Mouse (Mus musculus) adrenal gland, postnatal 36 days (tissue): ENCODE data around the gene Ralgapb. TPM values are rescaled to one million over a fixed set of nuclear protein-coding genes. Genes with fewer than 3 reads are reported as not detected.
"Not testable (repeated sequence)": the region's sequence is repeated elsewhere in the genome, so short reads cannot be mapped to it uniquely, and the experiment has no call there.

Source experiments
- DNase-seq, 2 experiments: peaks; one replicate each; pipeline ENCODE4 v3.0.0; 2021; ENCODE audit warnings: mixed read lengths in 1 of 2
- long read RNA-seq, 2 experiments: library from polyadenylated mRNA; stranded (forward); transcript quantifications; one replicate each; pipeline ENCODE4 v2.0.0; 2021; ENCODE audit warnings: borderline sequencing depth in 2 of 2
- total RNA-seq, 2 experiments: library from RNA; stranded (reverse); gene quantifications; 2 replicates each; pipeline ENCODE4 v1.2.3; 2021

Gene Ralgapb
- 10 to 100 TPM; 69.6 to 69.9 TPM for total RNA-seq
- long read RNA-seq, experiment 1, full-length matches to known transcripts: 1 of 6 reads
- long read RNA-seq, experiment 1, partial matches to known transcripts: 2 of 6 reads
- long read RNA-seq, experiment 1, other reads (novel, unspliced or antisense): 3 of 6 reads
- long read RNA-seq, experiment 2, partial matches to known transcripts: 0 of 2 reads
- long read RNA-seq, experiment 2, other reads (novel, unspliced or antisense): 2 of 2 reads

GRCm38 (mm10) chr2:158409595-158410021 lies at the start of gene Ralgapb:
Gene Ralgapb (plus strand): TSS chr2:158409848.
- DNase-seq: peak; percentile 99

DNA sequence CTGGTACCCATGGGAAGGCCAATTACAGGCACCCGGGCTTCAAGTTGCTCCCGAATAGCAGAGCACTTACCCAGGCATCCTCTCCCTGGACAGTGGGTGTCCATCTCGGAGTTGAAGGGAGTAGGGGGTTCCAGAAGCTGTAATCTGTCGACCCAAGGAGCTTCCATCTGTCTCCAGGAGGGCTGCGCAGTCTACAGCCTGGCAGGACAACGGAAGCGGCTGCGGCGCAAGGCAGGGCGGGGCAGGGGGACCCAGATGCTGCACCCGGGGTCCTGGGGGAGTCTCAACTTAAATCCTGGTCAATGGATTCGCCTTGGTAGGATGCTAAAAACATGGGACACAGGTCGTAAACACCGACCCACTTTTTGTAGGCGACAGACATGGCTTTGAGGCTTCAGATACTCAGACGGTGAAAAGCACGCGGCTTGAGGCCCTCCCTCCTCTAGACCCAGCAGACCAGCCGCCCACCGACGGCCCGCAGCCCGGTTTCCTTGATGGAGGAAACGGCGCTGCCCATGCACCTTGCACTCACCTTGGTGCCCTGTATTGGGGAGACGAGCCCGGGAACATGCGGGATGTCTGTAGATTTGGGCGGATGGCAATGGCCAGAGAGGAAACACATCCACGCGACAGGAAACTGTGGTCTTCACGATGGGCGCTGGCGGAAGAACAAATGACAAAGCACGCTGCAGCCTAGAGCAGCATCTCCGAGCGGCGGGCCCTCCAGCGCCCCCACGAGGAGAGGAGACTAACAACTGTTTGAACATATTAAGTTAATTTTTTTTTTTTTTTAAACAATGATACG lies 48.6 kb upstream of the Ralgapb start:
- peak; percentile 86 to 92 for DNase-seq

GRCm38 (mm10) chr2:158361678-158362320 lies 47.8 kb upstream of the Ralgapb start:
- DNase-seq: no peak

GRCm38 (mm10) chr2:158364175-158364574 lies 45.5 kb upstream of the Ralgapb start:
- DNase-seq: no peak

DNA sequence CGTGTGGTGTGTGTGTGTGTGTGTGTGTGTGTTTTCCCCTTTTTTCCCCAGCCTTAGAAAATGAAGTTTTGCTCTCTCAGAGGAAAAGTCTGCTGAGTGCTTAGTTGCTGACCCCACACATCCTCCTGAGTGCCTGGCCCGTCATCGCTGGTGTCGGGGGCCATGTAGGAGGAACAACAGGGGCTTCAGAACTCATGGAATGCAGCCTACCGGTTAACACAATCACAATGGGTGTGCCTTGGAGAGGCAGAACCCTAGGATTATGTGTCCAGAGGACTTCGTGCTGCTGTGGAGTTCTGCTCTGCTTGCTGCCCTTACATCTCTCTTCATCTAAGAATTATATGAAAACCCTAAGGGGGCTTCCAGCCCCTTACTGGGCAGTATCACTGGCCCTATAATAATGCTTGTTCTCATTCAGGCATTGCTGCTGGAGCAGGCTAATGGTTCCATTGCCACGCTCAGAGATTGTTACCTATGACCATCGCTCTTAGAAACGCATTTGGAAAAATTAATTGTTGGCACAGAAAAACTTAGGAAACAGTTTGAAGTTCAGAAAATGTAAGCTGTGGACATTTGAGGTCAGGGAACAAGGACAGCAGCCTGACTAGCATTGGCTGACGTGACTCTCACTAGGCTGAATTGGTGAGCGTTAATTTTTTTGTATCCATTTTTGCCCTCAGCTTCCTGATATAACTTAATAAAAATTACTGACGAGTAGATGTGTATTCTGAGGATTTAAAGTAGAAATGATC lies 44.4 kb upstream of the Ralgapb start:
- DNase-seq: no peak

- no peak for DNase-seq
Observed at GRCm38 (mm10) chr2:158367654-158368053, 42.0 kb upstream of the Ralgapb start.

DNA sequence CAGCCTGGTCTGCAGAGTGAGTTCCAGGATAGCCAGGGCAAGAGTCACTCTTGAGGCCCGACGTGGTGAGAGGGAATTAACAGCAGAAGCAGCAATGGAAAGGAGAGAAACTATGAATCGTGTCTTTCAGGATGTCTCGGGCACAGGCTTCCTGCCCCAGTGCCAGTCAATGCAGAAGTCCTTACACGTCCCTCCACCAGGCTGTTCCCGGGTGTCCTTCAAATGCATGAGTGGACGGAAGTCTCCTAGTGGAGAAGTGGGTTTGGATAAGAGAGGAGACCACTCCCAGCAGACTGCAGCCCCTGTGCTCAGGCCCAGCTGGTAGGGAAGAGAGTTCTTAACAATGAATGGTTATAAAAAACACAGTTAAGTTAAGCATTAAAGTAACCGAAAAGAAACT lies 41.3 kb upstream of the Ralgapb start:
- no peak for DNase-seq

- no peak for DNase-seq
Observed at GRCm38 (mm10) chr2:158369474-158370172, 40.0 kb upstream of the Ralgapb start.

DNA sequence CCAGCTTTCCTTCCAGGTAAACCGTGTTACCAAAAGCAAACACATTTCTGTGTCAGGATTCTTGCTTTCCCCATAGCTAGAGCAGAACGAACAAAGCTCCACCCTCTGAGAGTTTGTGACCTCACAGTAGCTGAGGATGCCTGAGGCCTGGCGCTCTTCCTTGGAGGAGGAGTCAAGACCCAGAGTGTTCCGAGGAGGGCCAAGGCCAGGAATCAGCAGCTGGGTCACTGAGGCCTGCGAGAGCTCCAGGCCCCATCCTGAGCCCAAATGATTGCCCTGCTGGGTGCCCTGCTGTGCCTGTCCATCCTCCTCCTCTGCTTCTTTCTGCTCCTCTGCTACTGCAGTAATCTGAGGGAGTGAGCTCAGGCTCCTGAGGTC lies 39.5 kb upstream of the Ralgapb start:
- peak; percentile 35 to 47 for DNase-seq

- no peak for DNase-seq
Observed at GRCm38 (mm10) chr2:158373061-158373460, 36.6 kb upstream of the Ralgapb start.

GRCm38 (mm10) chr2:158373516-158373915 lies 36.1 kb upstream of the Ralgapb start:
- DNase-seq: no peak

- DNase-seq: peak; percentile 45 to 47
Observed at GRCm38 (mm10) chr2:158375443-158376122, 34.1 kb upstream of the Ralgapb start, which contains the start of gene Snhg11. Gene Snhg11 (plus strand): TSS chr2:158375638.

DNA sequence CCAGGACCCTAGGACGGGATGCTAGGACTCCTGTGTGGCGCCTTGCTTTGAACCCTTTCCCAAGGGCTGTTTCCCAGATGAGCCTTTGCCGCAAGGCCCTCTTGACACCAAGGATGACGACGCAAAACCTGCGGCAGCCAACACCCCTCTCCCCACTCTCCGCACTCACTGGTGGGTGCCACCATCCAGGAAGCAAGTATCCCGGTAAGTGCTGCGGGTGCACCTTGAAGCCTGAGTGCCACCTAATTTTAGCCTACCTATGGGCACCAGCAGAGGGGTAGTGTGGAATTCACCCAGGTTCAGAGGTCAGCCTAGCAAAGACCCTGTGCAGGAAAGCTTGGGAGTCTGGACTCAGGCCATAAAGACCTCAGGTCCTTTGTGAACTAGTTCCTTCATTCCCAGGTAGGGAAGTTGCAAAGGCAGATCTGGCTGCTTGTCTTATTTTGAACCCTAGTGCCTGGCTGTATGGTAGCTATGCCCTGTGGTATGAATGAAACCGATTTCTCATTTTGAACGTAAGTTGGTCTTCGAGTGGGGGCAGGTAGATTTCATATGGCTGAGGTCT lies 33.4 kb upstream of the Ralgapb start:
- no peak for DNase-seq

DNA sequence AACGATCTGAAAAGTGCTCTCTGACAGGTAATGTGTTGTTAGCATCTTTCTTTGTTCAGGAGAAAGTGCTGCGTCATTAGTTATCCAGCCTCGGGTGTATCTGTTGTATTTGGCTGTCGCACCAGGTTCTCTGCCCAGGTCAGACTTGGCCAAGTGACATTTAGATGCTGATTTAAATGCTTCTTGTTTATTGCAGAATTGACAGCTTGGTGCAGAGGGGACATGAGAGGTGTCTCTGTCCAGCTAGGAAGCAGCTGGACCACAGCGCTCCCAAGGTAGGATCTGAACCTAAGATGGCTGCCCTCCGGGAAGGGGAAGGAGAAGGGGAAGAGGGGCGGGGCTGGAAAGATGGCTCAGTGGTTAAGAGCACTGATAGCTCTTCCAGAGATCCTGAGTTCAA lies 32.9 kb upstream of the Ralgapb start:
- DNase-seq: no peak

DNA sequence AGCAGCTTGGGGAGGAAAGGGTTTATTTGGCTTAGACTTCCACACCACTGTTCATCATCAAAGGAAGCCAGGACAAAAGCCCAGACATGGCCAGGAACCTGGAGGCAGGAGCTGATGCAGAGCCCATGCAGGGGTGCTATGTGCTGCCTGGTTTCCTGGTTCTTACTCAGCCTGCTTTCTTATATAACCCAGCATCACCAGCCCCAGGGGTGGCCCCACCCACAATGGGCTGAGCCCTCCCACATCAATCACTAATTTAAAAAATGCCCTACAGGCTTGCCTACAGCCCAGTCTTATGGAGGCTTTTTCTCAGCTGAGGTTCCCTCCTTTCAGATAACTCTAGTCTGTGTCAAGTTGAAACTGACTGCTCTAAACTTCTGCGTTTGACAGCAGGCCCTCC lies 31.8 kb upstream of the Ralgapb start:
- DNase-seq: no peak

- peak; percentile 57 to 60 for DNase-seq
Observed at GRCm38 (mm10) chr2:158379354-158380078, 30.1 kb upstream of the Ralgapb start.

DNA sequence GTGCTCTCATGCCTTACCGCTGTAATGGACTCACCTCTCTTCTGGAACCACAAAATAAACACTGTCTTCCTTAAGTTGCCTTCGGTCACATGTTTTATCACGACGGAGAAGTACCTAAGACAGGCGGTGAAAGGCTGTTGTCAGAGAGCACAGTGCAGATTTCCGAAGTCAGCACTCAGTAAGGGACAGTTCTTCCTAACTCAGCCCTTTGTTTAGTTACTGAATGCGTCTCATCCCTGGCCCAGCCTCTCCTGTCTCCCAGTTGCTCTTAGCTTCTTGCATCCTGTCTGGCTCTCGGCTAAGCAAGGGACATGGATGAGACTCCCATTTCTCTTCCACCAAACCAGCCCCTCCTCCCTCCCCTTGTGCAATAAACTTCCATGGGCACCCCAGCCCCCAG lies 23.6 kb upstream of the Ralgapb start:
- no peak for DNase-seq

GRCm38 (mm10) chr2:158389421-158389820 lies 20.2 kb upstream of the Ralgapb start:
- peak in 1 of 2 experiments; percentile 11 for DNase-seq

DNA sequence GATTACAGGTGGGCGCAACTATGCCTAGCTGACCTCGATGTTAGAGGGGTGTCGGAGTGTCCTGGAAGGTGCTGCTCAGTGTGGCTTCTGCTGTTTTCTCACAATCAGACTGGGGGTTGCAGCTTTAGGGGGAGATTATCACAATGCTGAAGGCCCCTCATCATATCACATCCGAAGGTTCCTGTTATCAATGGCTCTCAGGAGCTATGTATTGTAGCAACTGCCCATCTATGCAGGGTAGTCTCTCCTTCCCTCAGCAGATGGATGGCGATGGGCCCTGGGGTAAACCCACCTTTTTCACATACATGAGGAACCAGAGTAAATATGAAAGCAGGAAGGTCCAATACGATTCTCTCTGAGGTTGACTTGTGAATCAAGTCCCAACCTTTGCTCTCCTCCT lies 13.3 kb upstream of the Ralgapb start:
- no peak for DNase-seq

GRCm38 (mm10) chr2:158397140-158397539 lies 12.5 kb upstream of the Ralgapb start:
- not testable (repeated sequence) for DNase-seq
